Mouse (Mus musculus): ENCODE data around the gene Eftud2. TPM values are rescaled to one million over a fixed set of nuclear protein-coding genes. Genes with fewer than 3 reads are reported as not detected.

Eftud2 gene
- total and polyA plus RNA-seq, 2 experiments from 2014 or later, result 70.8 to 104 TPM

DNA sequence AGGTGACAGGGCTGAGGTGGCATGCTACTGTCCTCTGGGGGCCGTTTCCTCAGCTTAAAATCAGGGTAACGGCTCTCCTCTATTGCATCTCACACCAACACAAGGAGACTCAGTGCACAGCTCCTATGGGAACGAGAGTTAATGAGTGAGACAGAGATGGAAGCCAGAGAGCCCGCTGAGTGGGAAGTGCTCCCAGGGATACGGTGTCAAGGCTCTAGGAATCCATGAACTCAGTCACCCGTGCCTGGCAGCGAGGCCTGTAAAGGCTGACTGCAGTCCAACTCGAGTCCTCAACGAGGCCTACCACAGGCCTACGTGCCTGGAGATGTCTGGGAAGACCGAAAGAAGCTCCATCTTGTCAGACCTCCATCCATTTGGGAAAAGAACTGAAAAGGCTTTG is 21.8 kb downstream of the Eftud2 start:
- no peaks in the 10 kb centered on the region for H3K9me3 ChIP-seq (ENCODE audit: low read length)
- H3K36me3 ChIP-seq (ENCODE audit: insufficient read depth, low read length), result peaks cover 42% of the 10 kb centered on the region
- H3K9ac ChIP-seq (replicated peaks; ENCODE audit: low read length), result no peak overlapping the region
- H3K27ac ChIP-seq, result no peak overlapping the region
- H3K4me1 ChIP-seq (ENCODE audit: insufficient read depth, low read length), result no peaks in the 10 kb centered on the region
- peak; percentile 74 for ATAC-seq
- H3K4me3 ChIP-seq (ENCODE audit: low read length), result no peak overlapping the region
- H3K4me2 ChIP-seq (ENCODE audit: low read depth, low read length), result no peak overlapping the region
- no peaks in the 10 kb centered on the region for H3K27me3 ChIP-seq (ENCODE audit: insufficient read depth, low read length)
- no peak for TF ChIP-seq CTCF (IDR thresholded peaks at IDR 0.05; ENCODE audit: low read depth)
- peak; percentile 70 for DNase-seq (ENCODE audit: low spot score)
- WGBS, result 57% methylated on average over 11 of the region's 11 CpGs

DNA sequence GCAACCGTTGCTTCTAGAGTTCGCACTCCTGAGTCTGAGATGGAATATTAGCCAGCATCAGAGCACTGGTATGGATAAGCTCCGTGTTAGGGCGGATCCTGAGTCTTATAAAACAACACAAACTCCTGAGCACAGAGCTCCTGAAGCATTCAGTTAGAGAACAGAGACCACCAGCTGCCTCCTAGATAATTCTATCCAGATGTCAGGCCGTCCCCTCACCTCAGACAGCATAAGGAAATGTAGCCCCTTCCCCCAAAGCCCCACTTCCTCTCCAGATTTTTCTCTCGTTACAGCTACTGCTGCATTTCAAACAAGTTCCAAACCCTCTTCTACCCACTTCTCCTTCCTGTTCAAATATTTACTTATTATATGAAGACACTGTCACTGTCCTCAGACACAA is 24.8 kb downstream of the Eftud2 start:
- 91% methylated on average over 6 of the region's 6 CpGs for WGBS
- no peak overlapping the region for H3K4me3 ChIP-seq (ENCODE audit: low read length)
- H3K4me1 ChIP-seq (ENCODE audit: insufficient read depth, low read length), result no peaks in the 10 kb centered on the region
- no peak overlapping the region for H3K4me2 ChIP-seq (ENCODE audit: low read depth, low read length)
- no peak overlapping the region for H3K27ac ChIP-seq
- H3K9ac ChIP-seq (replicated peaks; ENCODE audit: low read length), result no peak overlapping the region
- no peak for TF ChIP-seq CTCF (IDR thresholded peaks at IDR 0.05; ENCODE audit: low read depth)
- H3K27me3 ChIP-seq (ENCODE audit: insufficient read depth, low read length), result no peaks in the 10 kb centered on the region
- DNase-seq (ENCODE audit: low spot score), result no peak
- peaks cover 41% of the 10 kb centered on the region for H3K36me3 ChIP-seq (ENCODE audit: insufficient read depth, low read length)
- no peak for ATAC-seq
- no peaks in the 10 kb centered on the region for H3K9me3 ChIP-seq (ENCODE audit: low read length)

DNA sequence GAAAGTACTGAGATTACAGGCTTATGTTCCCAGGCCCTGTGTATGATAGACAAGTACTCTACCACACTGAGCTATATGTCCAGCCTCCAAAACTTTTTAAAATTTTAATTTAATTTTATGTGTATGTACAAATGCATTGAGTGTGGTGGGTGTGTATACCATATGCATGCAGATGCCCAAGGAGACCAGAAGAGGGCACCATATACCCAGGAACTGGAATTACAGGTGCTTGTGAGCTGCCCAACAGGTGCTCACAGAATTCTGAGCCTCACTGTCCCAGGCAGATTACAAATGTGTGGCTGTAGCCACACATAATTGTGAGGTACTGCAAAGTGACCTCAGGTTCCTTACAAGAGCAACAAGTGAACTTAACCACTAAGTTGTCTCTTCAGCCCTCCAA is 27.0 kb downstream of the Eftud2 start:
- Histone ChIP-seq H3K4me1 (ENCODE audit: insufficient read depth, low read length) (no peaks in the 10 kb centered on the region), H3K9ac (replicated peaks; ENCODE audit: low read length) (no peak overlapping the region), H3K4me3 (ENCODE audit: low read length) (no peak overlapping the region), H3K9me3 (ENCODE audit: low read length) (no peaks in the 10 kb centered on the region), H3K27me3 (ENCODE audit: insufficient read depth, low read length) (no peaks in the 10 kb centered on the region), H3K36me3 (ENCODE audit: insufficient read depth, low read length) (peaks cover 58% of the 10 kb centered on the region), H3K27ac (no peak overlapping the region), H3K4me2 (ENCODE audit: low read depth, low read length) (no peak overlapping the region)
- peak; percentile 68 for TF ChIP-seq CTCF (IDR thresholded peaks at IDR 0.05; ENCODE audit: low read depth)
- ATAC-seq (no peak), DNase-seq (ENCODE audit: low spot score) (peak; percentile 41)

DNA sequence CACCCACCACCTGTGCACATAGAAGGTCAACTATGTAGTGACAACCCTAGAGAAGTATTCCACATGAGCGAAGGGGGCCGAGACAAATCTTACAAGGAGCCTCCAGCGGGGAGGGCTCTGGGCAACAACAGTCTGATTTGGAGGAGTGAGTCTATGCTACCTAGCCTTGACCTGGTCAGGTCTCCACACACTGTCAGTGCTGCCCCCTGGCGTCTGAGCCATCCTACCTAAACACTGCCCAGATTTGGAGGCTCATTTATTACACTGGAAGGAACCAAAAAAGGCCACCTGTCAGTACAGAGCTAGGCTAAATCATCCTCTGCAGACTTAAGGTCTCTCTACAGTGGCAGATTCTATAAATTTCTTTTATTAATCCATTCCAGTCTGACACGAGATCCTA is 28.9 kb downstream of the Eftud2 start:
- Histone ChIP-seq H3K27me3 (ENCODE audit: insufficient read depth, low read length) (no peaks in the 10 kb centered on the region), H3K4me2 (ENCODE audit: low read depth, low read length) (no peak overlapping the region), H3K9me3 (ENCODE audit: low read length) (no peaks in the 10 kb centered on the region), H3K27ac (no peak overlapping the region), H3K9ac (replicated peaks; ENCODE audit: low read length) (no peak overlapping the region), H3K4me1 (ENCODE audit: insufficient read depth, low read length) (no peaks in the 10 kb centered on the region), H3K4me3 (ENCODE audit: low read length) (no peak overlapping the region), H3K36me3 (ENCODE audit: insufficient read depth, low read length) (peaks cover 68% of the 10 kb centered on the region)
- 70% methylated on average over 5 of the region's 5 CpGs for WGBS
- peak; percentile 65 for TF ChIP-seq CTCF (IDR thresholded peaks at IDR 0.05; ENCODE audit: low read depth)
- ATAC-seq (no peak), DNase-seq (ENCODE audit: low spot score) (peak; percentile 61)

DNA sequence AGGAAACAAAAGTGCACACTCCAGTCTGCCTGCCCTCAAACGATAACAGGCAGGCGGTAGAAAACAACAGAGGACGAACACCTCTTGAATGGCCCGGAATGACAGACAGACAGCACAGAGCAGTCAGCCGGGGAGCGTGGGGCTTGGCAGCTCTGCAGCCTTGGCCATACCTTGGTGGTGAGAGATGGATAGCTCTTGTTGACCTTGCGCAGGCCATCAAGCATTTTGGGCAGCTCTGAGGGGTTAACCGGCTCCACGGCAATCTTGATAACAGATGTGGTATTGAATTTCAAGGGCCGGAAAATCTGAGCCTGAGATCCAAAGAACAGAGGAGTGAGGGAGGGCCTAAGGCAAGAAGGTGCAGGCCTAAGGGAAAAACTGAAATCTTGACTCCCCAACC is 34.9 kb downstream of the Eftud2 start:
- Histone ChIP-seq H3K36me3 (ENCODE audit: insufficient read depth, low read length) (peaks cover 81% of the 10 kb centered on the region), H3K4me2 (ENCODE audit: low read depth, low read length) (no peak overlapping the region), H3K4me3 (ENCODE audit: low read length) (no peak overlapping the region), H3K27me3 (ENCODE audit: insufficient read depth, low read length) (no peaks in the 10 kb centered on the region), H3K27ac (no peak overlapping the region), H3K9ac (replicated peaks; ENCODE audit: low read length) (no peak overlapping the region), H3K9me3 (ENCODE audit: low read length) (no peaks in the 10 kb centered on the region), H3K4me1 (ENCODE audit: insufficient read depth, low read length) (no peaks in the 10 kb centered on the region)
- ATAC-seq, result no peak
- 90% methylated on average over 10 of the region's 10 CpGs for WGBS
- no peak for TF ChIP-seq CTCF (IDR thresholded peaks at IDR 0.05; ENCODE audit: low read depth)
- no peak for DNase-seq (ENCODE audit: low spot score)

DNA sequence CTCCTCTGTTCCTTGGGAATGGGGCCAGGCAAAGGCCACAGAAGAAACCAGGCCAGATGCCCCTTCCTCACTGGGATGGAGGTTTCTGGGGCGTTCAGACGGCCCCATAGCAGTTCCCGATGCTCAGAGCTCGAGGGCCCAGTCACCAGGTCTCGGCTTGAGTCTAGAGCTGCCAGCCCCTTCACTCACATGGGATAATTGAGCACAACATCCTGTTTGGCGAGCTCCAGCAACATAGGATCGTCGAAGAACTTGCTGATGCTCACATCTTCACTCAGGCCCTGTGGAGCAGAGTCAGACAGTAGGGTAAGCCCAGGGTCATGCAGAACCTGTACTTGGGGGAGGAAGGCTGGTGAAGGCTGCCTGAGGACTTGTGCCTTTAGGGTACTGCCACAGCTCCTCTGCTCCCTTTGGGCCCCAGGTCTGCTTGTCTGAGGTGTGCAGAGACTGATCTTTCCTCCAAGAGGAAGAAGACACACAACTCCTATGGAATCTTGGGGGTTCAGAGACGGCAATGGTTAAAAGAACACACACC is 42.1 kb downstream of the Eftud2 start:
- peaks cover 49% of the 10 kb centered on the region for H3K36me3 ChIP-seq (ENCODE audit: insufficient read depth, low read length)
- WGBS, result 84% methylated on average over 9 of the region's 9 CpGs
- no peaks in the 10 kb centered on the region for H3K27me3 ChIP-seq (ENCODE audit: insufficient read depth, low read length)

DNA sequence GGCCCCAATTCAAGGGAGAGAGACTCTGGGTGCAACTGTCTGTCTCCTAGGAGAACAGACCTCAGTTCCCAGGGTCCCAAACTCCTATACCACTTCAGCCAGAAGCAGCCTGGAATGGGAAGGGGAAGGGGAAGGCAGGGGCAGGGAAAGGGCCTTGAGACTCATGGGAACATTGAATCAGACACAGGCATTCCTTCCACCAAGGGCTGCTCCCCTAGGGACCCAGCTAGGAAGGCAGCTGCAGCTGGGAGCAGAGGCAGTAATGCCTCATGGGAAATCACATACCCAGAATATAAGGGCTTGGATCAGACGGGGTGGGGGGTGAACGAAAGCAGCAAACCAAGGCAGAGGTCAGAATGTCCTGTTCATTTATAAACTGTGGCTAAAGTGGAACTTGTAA is 42.7 kb downstream of the Eftud2 start:
- Histone ChIP-seq H3K4me1 (ENCODE audit: insufficient read depth, low read length) (no peaks in the 10 kb centered on the region), H3K4me3 (ENCODE audit: low read length) (no peak overlapping the region), H3K27me3 (ENCODE audit: insufficient read depth, low read length) (no peaks in the 10 kb centered on the region), H3K36me3 (ENCODE audit: insufficient read depth, low read length) (peaks cover 43% of the 10 kb centered on the region), H3K9me3 (ENCODE audit: low read length) (no peaks in the 10 kb centered on the region), H3K4me2 (ENCODE audit: low read depth, low read length) (no peak overlapping the region), H3K27ac (no peak overlapping the region; the same call in 1 of the 2 replicates), H3K9ac (replicated peaks; ENCODE audit: low read length) (no peak overlapping the region)
- DNase-seq (ENCODE audit: low spot score) (no peak), ATAC-seq (peak; percentile 53; the same call in 1 of the 2 replicates)
- TF ChIP-seq CTCF (IDR thresholded peaks at IDR 0.05; ENCODE audit: low read depth), result no peak
- WGBS, result 81% methylated on average over 2 of the region's 2 CpGs

More for the DNA sequence above, 42.1 kb downstream of the Eftud2 start:
- no peak overlapping the region for H3K9ac ChIP-seq (replicated peaks; ENCODE audit: low read length)
- TF ChIP-seq CTCF (IDR thresholded peaks at IDR 0.05; ENCODE audit: low read depth), result no peak
- H3K27ac ChIP-seq, result no peak overlapping the region
- H3K4me1 ChIP-seq (ENCODE audit: insufficient read depth, low read length), result no peaks in the 10 kb centered on the region
- no peak overlapping the region for H3K4me2 ChIP-seq (ENCODE audit: low read depth, low read length)
- ATAC-seq, result no peak
- DNase-seq (ENCODE audit: low spot score), result no peak
- no peaks in the 10 kb centered on the region for H3K9me3 ChIP-seq (ENCODE audit: low read length)
- H3K4me3 ChIP-seq (ENCODE audit: low read length), result no peak overlapping the region
